Mouse (Mus musculus): ENCODE measurements at regions not wholly inside any gene's neighbourhood (a gene's known extent, or its start where the extent isn't known, plus 50 kb on each side); places are given as distances from the start of the nearest gene placed in this dataset.

- no peak for DNase-seq
These were observed 141.4 kb upstream of the Krr1 start for GRCm38 (mm10) chr10:111831105-111831504.

- no peak for DNase-seq
These were observed 138.9 kb upstream of the Krr1 start for GRCm38 (mm10) chr10:111833611-111834010.

DNA sequence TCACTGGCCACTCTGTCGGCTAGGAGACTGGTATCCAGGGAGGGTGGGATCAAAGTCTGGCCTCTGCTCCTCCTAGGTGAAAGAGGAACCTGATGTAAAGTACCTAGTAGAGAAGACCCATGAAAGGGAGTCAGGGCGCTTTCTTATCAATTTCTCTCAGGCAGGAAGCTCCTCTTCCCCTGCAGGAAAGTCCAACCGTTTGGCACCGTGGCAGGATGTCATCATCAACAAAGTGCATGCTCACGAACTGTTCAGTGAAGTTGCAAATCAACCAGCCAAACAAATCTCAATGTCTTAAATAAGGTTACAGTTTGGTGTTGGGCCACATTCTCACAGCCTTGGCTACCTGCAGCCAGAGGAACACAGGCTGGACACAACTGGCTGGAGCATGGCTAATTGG is 138.2 kb upstream of the Krr1 start:
- no peak for DNase-seq

DNA sequence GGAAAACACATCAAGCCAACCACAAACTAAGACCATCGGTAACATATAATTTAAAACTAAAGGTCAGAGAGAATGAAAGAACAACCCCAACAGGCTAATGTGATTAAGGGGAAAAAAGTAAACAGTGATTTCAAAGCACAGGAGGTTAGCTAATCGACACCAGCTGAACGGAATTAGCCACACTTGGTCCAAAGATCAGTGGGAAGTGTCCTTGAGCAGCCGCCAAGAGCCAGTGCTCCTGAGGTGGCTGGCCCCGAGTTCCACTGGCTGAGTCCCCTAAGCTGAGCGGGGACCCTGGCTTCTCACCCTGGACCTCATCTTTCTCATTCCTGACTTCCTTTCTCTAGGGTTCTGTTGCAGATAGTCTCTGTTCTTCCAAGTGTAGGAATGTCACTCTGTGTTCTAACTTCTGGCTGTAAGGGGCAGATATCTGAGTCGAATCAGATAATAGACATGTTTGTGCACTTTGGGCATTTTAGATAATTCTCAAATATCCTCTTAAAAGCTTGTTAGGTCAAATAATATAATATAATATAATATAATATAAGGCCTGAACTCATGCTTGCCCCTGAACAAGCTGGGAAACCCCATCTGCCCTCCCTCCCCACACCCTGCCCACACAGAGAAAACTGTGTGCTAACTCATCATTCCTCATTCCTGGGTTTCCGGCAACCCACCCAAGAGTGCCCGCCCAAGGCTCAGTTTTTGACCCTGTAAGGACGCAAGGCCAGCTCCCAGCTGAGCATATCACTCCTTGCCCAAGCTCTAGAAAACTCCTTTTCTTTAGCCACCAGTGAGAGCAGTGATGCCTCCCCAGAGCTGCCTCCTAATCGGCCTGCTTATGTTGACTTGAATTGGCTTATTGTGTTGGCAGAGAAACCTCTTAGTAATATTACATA is 137.3 kb upstream of the Krr1 start:
- peak; percentile 30 to 43 for DNase-seq

- DNase-seq: no peak
These were observed 136.3 kb upstream of the Krr1 start for GRCm38 (mm10) chr10:111836191-111836590.

DNA sequence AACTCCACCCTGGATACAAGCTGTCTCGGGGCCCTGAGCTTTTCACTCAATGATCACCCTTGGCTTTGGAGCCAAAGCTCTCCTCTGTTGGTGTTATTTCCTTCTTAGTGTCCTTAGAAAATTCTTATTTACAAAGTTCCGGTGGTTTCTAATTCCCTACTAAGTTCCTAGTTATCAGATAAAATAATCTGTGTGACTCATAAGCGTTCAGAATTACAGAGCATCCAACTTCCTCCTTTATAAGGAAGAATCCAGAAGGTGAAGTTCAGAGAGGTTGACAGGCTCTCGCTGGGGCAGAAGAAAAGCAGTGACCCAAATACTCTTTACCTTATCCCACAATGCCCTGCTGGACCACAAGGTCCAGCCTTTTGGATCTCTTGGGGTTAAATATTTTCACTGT is 135.7 kb upstream of the Krr1 start:
- no peak for DNase-seq

- DNase-seq: no peak
These were observed 130.1 kb upstream of the Krr1 start for GRCm38 (mm10) chr10:111842321-111842775.

GRCm38 (mm10) chr10:111842896-111843295 is 129.6 kb upstream of the Krr1 start:
- no peak for DNase-seq

- no peak for DNase-seq
These were observed 129.2 kb upstream of the Krr1 start for GRCm38 (mm10) chr10:111843301-111843700.

DNA sequence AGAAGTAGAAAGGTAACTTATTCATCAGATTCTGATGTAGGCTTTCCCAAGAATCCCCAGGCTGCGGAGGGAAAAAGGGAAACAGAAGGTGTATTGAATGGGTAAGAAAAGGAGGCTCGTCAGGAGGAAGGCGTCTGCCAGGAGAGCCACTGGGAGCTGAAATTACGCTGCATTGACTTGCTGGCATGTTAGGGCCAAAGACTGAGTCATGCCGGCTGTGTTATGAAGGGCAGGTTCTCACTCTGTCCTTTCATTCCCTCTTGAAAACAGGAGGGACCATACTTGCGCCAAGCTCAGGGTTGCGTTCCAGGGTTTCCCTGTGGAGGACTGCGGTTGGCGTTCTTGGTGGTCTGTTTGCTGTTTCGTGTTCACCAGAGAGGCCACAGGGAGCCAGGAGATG is 128.3 kb upstream of the Krr1 start:
- peak; percentile 70 to 79 for DNase-seq

DNA sequence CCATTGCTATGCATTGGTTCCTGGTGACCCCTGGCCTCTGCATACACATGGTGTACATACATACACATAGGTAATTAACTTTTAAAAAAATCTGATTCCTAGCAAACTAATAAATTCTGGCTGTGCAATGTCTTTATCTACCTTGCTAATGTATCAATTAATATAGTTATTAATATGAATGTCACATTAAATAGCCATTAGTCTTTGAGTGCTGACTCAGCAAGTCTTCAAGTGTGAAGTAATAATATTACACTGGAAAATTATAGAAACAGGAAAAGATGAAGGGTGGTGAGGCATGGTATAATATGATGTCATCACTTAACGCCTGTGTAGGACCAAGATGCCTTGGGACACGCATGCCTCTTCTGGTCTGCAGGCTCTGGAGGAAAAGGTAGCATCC is 126.5 kb upstream of the Krr1 start:
- no peak for DNase-seq

DNA sequence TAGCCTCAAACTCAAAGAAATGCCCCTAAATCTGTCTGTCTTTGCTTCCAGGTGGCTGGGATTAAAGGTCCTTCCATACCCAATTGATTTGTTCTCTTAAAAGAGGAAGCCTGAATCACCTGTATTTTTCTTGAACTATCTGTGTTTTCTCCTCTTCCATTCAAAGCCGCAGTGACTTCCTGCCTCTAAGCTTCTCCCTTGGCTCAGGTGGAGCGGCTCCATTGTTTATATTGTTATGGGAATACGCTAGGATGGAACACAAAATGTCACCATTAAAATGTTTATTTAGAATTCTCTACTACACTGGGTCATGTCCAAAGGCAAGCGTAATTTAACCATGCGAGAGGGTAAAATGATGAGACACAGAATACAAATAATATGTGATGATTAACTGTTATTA is 118.2 kb upstream of the Krr1 start:
- DNase-seq: no peak

DNA sequence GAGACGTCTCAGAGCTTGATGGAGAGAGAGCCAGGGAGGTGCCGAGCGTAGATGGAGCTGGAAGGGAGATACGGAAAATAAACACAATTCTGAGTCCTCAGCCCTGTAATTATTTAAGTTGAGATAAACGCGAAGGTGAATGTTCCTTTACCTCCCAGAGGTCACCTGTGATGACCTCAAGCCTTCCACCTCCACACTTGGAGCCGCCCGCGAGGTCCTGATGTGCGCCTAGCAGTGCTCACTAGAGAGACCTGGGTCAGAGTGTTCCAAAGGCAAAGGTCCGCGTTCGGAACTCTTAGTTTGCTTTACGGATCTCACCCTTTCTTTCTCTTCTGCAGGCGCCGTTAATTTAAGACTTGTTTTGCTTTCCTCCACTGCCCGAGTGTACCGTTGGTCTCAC is 117.0 kb upstream of the Krr1 start:
- DNase-seq: no peak

DNA sequence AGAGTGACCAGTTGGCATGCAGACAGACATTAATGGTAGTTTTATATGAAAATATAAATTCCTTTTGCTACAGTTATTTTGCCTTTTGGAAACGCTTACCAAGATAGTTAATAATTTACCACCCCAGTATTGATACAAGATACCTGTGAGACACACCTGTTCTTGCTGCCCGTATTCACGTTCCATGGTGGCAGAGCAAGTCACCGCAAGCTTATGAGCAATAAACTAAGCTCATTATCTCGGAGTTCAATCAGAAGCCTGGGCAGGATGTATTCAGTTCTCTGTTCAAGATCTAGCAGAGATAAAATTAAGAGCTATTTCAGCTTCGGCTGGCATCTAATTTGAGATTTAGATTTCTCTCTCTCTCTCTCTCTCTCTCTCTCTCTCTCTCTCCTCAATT is 114.1 kb upstream of the Krr1 start:
- DNase-seq: no peak

DNA sequence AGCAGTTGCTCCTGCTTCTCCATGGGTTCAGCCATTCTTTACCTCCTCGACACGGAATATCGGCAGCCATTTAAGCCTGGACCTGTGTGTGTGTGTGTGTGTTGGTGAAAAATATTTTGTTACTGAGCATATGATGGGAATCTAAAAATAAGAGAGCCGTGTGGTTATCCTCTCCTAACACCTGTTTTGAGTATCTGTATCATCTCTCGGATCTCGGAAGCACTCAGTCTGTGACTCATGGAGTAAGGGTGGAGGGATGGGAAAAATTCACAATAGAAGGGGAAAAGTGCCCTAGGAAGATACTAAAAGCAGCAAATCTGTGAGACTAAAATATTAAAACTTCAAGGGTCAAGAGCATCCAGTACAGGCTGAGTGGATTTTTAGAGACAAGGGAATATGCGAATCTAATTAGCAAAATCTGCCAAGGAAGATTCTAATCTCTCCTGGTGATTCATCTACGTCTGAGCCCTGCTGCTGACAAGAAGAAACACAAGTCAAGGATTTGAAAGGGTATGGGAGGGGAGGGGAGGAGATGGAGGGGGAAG is 107.1 kb upstream of the Krr1 start:
- DNase-seq: no peak

DNA sequence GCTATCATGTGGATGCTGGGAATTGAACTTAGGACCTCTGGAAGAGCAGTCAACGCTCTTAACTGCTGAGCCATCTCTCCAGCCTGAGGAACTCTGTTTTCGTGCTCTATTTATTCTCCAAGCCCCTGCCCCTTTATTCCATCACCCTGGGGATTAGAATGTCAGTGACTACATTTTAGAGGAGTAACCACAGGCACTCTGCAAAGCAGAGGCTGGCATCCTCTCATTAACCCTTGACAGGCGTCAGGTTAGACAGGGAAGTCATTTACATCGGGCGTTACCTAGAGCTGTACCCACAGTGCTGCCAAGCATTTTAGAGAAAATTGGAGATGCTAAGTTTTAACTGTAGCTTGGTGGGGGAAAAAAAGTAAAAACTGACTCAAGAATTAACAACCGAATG is 105.4 kb upstream of the Krr1 start:
- DNase-seq: no peak

DNA sequence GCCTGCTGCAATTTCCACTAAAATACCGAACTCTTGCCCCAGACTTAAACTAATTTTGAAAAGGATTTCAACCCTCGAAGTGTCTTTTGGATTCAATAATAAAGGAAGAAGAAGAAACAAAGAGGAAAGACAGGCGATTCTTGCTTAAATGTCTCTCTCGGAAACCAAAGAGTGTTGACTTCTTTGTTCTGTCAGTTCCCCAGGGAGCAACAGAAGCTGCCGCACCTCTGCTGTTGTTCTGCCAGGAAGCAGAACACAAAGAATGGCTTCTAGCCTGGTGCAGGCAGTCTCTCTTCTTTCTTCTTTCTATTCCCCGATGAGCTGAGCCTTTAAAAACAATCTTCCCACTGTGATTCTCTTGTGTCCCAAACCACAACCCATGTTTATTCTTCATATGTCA is 104.9 kb upstream of the Krr1 start:
- no peak for DNase-seq

DNA sequence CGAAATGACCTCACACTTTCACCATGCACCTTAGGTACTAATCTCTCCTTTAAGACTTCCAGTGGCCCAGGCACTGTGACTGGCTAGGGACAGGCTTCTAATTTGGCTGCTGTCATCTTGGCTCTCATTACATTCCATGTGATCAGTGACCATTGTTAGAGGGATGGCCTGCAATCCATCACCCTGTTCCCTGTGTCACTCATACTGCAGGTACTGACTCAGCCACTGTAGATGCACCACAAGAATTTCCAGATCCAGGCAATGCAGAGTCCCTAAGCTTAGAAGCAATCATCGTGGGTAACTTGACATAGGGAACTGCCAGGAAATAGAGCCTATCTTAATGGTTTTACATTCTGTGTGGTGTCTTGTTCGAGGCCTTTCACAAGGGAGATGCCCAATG is 92.1 kb upstream of the Krr1 start:
- DNase-seq: no peak

- DNase-seq: peak in 1 of 2 experiments; percentile 31
These were observed 90.9 kb upstream of the Krr1 start for GRCm38 (mm10) chr10:111881339-111882211.

- DNase-seq: no peak
These were observed 89.9 kb upstream of the Krr1 start for GRCm38 (mm10) chr10:111882521-111882920.

GRCm38 (mm10) chr10:111884701-111885100 is 87.8 kb upstream of the Krr1 start:
- peak; percentile 59 to 68 for DNase-seq

DNA sequence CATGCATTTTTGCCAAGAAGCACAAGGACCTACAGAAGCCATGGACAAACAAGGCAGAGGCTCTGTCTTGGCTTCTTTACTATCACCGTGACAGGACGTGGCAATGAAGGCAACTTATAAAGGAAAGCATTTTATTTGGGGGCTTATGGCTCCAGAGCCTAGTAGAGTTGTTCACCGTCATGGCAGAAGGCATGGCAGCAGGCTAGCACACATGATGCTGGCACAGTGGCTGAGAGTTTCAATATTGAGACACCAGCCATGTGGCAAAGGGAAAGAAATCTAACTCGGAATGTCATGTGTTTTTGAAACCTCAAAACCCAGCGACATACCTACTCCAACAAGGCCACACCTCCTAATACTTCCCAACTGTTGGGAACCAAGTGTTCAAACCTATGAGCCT is 83.4 kb upstream of the Krr1 start:
- DNase-seq: no peak

DNA sequence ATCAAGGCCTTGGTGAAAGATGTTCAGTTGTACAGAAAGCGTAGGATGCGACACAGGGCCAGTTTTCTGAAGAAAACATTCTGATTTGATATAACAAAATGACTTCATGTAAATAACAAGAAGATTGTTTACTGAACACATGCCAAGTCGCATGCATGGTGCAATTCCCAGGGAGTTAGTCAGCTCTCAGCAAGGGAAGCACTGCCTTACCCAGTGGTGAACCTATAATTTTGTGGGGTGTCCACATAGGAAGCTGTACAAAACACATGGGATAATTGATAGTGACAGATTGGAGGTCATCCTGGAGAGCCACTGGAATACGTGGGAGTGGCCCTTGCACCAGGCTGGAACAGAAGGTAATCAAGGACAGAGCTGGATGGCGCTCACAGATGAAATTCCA is 79.0 kb upstream of the Krr1 start:
- DNase-seq: no peak

GRCm38 (mm10) chr10:111893941-111894340 is 78.5 kb upstream of the Krr1 start:
- no peak for DNase-seq
